Mouse (Mus musculus) small intestine, adult 2 months (tissue): ENCODE measurements around the gene Mpv17.

ENCODE experiments used
- CTCF ChIP-seq: fragments of 200-500 bp; IDR thresholded peaks from 2 replicates; pipeline ENCODE4 v1.5.1; 2012; ENCODE audit warnings: low read depth, mild to moderate bottlenecking, control low read depth, inconsistent platforms, low read length, moderate library complexity, mixed read lengths; ENCODE audit not compliant: insufficient replicate concordance, insufficient read length; ENCODE audit errors: extremely low read depth
- POLR2A ChIP-seq: fragments of 200-500 bp; IDR thresholded peaks from 2 replicates; pipeline ENCODE4 v1.6.1; 2012; ENCODE audit warnings: low read depth, mild to moderate bottlenecking, control low read depth, inconsistent platforms, low read length, moderate library complexity

DNA sequence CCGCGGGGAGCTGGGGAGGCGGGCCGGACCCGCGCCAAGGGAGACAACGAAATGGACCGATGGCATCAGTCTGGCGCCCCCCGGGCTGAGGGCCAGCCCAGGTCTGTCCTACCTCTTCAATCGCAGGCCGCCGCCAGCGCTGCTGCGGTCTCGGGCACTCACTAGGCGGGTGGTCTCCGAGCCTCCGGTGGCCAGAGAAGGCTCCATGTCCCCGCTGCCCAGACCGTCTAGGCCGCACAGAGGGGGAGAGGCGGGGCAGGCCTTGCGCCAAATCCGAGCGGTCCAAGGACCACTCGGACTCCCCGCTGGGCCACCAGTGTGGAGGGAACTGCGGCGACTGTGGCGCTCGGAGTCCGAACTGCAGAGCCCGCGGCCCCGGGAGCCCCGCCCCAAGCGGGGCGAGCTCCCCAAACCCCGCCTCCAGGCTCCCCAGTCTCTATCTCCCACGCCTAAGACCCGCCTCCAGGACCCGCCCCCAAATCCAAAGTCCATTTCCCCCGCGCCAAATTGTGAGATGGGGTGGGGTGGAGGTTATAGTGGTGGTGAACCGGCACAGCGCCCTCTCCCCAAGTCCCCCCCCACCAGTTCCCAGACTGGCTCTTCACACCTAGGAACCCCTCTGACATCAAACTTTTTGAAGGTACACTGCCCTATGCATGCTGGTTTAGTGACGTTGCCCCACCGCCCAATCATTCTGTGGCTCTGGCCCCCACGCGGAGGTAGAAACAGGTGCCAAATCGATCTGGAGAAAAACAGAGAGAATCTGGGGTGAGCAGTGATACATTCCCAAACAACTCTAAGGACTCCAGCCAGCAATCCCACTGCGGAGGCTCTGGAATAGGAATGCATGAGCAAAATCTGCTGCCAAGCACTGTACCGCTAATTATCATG lies 60.7 kb downstream of the Mpv17 start:
- TF ChIP-seq CTCF: no peak
- no peak for TF ChIP-seq POLR2A
